Mouse (Mus musculus): ENCODE data around the gene Eef2k. TPM values are rescaled to one million over a fixed set of nuclear protein-coding genes. Genes with fewer than 3 reads are reported as not detected.
"Not testable (repeated sequence)": the region's sequence is repeated elsewhere in the genome, so short reads cannot be mapped to it uniquely, and the experiment has no call there.

The Eef2k gene
- total RNA-seq, 1 experiment from 2014 or later = 33.4 TPM

- ATAC-seq (replicated peaks; ENCODE audit: insufficient number of reproducible peaks, low FRiP score, low TSS enrichment, poor library complexity, severe bottlenecking) = no peak
Measured at GRCm38 (mm10) chr7:120874764-120875539, 32.3 kb downstream of the Eef2k start.

- ATAC-seq (replicated peaks; ENCODE audit: insufficient number of reproducible peaks, low FRiP score, low TSS enrichment, poor library complexity, severe bottlenecking) = no peak; the same call in 1 of the 2 replicates
Measured at GRCm38 (mm10) chr7:120875540-120876388, 33.1 kb downstream of the Eef2k start.

GRCm38 (mm10) chr7:120878271-120878670 is 35.6 kb downstream of the Eef2k start:
- ATAC-seq (replicated peaks; ENCODE audit: insufficient number of reproducible peaks, low FRiP score, low TSS enrichment, poor library complexity, severe bottlenecking) = no peak

- no peak for ATAC-seq (replicated peaks; ENCODE audit: insufficient number of reproducible peaks, low FRiP score, low TSS enrichment, poor library complexity, severe bottlenecking)
Measured at GRCm38 (mm10) chr7:120879972-120880371, 37.3 kb downstream of the Eef2k start.

DNA sequence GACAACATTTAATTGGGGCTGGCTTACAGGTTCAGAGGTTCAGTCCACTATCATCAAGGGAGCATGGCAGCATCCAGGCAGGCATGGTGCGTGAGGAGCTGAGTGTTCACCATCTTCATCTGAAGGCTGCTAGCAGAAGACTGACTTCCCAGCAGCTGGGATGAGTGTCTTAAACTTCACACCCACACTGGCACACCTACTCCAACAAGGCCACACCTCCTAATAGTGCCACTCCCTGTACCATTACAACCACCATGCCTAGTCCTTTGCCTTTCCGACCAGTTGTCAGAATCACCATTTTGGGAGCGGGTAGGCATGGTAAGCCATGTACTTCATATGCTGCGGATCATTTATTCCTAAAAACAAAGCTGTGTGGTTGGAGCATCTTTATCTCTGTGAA is 38.1 kb downstream of the Eef2k start:
- ATAC-seq (replicated peaks; ENCODE audit: insufficient number of reproducible peaks, low FRiP score, low TSS enrichment, poor library complexity, severe bottlenecking) = no peak

GRCm38 (mm10) chr7:120881451-120881850 is 38.8 kb downstream of the Eef2k start:
- ATAC-seq (replicated peaks; ENCODE audit: insufficient number of reproducible peaks, low FRiP score, low TSS enrichment, poor library complexity, severe bottlenecking) = no peak

- no peak for ATAC-seq (replicated peaks; ENCODE audit: insufficient number of reproducible peaks, low FRiP score, low TSS enrichment, poor library complexity, severe bottlenecking)
Measured at GRCm38 (mm10) chr7:120882674-120883073, 40.0 kb downstream of the Eef2k start.

- peak; percentile 45; the same call in 1 of the 2 replicates for ATAC-seq (replicated peaks; ENCODE audit: insufficient number of reproducible peaks, low FRiP score, low TSS enrichment, poor library complexity, severe bottlenecking)
Measured at GRCm38 (mm10) chr7:120883523-120884290, 41.1 kb downstream of the Eef2k start.

GRCm38 (mm10) chr7:120884746-120885145 is 42.1 kb downstream of the Eef2k start:
- no peak for ATAC-seq (replicated peaks; ENCODE audit: insufficient number of reproducible peaks, low FRiP score, low TSS enrichment, poor library complexity, severe bottlenecking)

DNA sequence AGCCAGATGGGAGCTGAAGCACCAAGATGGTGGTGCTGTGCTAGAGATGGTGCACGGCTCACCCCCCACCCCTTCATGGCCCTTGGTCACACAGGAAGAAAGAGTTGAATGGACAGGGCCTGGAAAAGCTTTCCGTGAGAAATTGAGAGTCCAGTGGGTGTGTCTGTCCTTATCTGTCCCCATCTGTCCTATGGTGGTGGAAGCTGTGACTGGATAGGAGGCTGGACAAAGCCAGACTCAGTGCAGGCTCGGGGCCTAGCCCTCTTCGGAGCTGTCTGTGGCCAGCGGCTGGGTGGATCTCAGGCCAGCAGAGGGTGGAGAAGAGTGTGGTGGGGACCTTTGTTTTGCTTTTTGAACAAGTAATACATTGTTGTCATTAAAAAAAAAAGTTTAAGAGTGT is 50.5 kb downstream of the Eef2k start:
- no peak for ATAC-seq (replicated peaks; ENCODE audit: insufficient number of reproducible peaks, low FRiP score, low TSS enrichment, poor library complexity, severe bottlenecking)

DNA sequence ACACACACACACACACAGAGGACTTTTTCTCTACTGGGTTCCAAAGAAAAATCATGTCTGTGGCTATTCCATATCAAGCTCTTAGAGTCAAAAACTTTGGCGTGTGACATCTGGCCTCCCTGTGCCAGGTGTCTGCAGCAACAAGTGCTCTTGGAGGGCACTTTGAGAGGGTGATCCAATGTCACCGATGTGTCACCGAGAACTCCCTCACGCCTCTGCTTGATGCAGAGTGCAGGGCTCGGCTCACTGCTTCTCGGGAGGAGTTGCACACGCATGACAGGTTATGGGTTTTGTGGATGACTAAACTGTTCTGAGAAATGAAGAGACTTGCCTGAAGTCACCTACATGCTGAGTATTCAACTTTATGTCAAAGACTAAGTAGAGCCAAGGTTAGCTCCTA is 54.4 kb downstream of the Eef2k start:
- no peak for ATAC-seq (replicated peaks; ENCODE audit: insufficient number of reproducible peaks, low FRiP score, low TSS enrichment, poor library complexity, severe bottlenecking)

DNA sequence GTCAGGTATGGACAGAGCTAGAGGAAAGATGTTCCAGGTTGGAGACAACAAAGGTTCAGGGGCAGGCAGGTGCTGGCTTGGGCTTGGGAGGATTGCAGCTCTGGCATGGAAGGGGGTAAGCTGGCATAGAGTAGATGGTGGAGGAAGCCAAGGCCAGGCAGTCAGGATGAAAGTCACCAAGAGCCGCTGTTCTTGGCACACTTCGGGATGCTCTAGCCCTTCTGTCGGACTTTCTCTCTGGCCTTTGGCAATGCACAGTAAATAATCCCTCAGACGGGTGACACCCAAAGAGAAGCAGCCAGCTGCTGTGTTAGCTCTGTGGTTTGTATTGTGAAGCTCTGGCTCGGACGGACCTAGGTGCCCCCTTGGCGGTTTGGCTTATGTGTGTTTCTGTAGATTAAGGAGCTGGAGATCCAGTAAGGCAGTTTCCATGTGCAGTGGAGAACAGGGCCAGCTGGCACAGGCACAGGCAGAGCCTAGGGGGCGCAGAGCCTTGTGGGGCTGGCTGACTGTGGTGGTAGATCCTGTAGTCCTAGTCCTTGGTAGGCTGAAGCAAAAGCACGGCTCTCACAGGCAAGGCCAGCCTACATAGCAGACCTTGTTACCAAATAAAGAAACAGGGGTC is 55.2 kb downstream of the Eef2k start:
- no peak for ATAC-seq (replicated peaks; ENCODE audit: insufficient number of reproducible peaks, low FRiP score, low TSS enrichment, poor library complexity, severe bottlenecking)

DNA sequence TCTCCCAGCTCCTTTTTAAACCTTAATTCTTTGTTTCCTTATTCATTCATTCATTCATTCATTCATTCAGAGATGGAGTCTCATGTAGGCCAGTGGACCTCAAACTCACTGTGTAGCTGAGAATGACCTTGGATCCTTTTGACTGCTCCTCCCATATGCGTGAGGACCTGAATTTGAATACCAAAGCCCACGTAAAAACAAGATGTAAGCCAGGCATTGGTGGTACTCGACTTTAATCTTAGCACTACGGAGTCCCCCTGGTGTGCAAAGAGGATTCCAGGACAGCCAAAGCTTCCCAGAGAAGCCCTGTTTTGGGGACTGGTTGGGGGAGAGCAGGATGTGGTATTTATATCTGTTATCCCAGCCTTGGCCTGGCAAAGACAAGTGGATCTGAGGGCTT is 57.6 kb downstream of the Eef2k start:
- ATAC-seq (replicated peaks; ENCODE audit: insufficient number of reproducible peaks, low FRiP score, low TSS enrichment, poor library complexity, severe bottlenecking) = no peak

DNA sequence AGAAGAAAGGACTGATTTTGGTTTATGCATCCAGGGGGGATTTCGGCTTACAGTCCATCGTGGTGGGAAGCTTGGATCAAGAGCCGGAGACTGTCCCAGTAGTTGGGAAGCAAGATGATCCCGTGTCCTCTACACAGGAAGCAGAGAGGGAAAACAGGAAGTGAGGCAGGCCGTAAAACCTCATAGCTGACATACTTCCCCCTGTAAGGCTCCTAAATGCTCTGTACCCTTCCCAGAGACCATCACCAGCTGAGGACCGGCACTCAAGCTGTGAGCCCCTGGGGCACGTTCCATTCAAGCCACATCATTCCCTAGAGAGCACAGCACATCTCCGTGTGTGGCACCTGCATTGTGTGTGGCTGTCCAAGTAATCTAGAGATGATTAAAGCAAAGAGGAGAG is 59.1 kb downstream of the Eef2k start:
- no peak for ATAC-seq (replicated peaks; ENCODE audit: insufficient number of reproducible peaks, low FRiP score, low TSS enrichment, poor library complexity, severe bottlenecking)

DNA sequence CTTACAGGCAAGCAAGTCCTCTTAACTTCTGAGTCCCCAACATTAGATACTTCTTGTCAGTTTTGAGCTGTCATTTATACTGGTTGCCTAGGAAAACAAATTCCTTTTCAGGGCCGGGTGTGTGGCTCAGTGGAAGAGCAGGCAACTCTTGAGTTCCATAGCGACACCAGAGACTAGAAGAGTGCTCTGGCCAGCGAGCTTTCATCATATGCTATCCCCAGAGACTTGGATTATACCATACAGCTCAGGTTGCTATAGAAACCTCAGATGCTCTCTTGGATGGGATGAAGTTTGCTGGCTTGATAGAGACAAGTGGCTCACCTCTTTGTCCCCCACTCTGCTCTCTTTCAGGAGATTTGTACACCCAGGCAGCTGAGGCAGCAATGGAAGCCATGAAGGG is 60.3 kb downstream of the Eef2k start:
- no peak for ATAC-seq (replicated peaks; ENCODE audit: insufficient number of reproducible peaks, low FRiP score, low TSS enrichment, poor library complexity, severe bottlenecking)

DNA sequence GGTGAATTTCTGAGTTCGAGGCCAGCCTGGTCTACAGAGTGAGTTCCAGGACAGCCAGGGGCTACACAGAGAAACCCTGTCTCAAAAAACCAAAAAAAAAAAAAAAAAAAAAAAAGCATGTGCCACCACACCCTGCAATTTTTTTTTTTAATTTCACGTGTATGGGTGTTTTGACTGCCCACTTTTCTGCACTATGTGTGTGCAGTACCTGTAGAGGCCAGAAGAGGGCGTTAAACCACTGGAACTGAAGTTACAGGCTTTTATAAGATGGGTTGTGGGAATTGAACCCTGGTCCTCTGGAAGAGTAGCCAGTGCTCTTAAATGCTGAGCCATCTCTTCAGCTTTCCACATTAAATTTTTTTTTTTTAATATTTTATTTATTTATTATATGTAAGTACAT is 67.5 kb downstream of the Eef2k start:
- ATAC-seq (replicated peaks; ENCODE audit: insufficient number of reproducible peaks, low FRiP score, low TSS enrichment, poor library complexity, severe bottlenecking) = not testable (repeated sequence)

DNA sequence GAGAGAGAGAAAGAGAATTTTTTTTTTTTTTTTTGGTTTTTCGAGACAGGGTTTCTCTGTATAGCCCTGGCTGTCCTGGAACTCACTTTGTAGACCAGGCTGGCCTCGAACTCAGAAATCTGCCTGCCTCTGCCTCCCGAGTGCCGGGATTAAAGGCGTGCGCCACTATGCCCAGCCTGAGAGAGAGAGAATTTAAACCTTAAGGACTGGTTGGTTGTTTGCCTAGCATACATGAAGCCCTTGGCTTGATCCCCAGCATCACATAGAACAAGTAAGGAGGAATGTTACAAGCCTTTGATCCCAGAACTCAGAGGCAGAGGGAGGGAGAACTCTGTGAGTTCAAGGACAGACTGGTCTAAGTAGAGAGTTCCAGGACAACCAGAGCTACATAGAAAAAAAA is 68.6 kb downstream of the Eef2k start:
- ATAC-seq (replicated peaks; ENCODE audit: insufficient number of reproducible peaks, low FRiP score, low TSS enrichment, poor library complexity, severe bottlenecking) = not testable (repeated sequence)

DNA sequence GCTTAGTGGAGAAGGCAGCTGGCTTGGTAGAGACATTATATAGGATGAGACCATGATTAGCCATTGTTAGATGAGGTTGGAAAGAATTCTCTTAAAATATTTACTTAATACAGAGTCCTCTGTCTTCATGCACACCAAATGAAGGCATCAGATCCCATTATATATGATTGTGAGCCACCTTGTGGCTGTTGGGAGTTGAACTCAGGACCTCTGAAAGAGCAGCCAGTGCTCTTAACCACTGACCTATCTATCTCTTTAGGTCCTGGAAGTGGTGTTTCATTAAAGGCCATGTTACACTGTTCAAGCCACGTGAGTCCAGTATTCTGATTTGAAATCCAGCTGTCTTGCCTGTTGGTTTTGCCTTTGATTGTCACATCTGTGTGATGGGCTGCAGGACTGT is 70.7 kb downstream of the Eef2k start:
- no peak for ATAC-seq (replicated peaks; ENCODE audit: insufficient number of reproducible peaks, low FRiP score, low TSS enrichment, poor library complexity, severe bottlenecking)

Measured in monocyte, adult 5-6 weeks (primary cell).